Mouse (Mus musculus) adrenal gland, adult 18-20 months (tissue): Measurements from ENCODE around the gene Olfr1373. TPM values are rescaled to one million over a fixed set of nuclear protein-coding genes. Genes with fewer than 3 reads are reported as not detected.
"Not testable (repeated sequence)": the region's sequence is repeated elsewhere in the genome, so short reads cannot be mapped to it uniquely, and the experiment has no call there.

Experiments
- DNase-seq, 2 experiments: peaks; one replicate each; pipeline ENCODE4 v3.0.0; 2021 to 2022; ENCODE audit warnings: low spot score in 2 of 2
- long read RNA-seq, 2 experiments: library from polyadenylated mRNA; stranded (forward); transcript quantifications; one replicate each; pipeline ENCODE4 v2.0.0; 2021
- total RNA-seq, 2 experiments: library from RNA; stranded (reverse); gene quantifications; 1 replicate in 1 of 2; 2 replicates in 1 of 2; pipeline ENCODE4 v1.2.3; 2021

Gene Olfr1373
- total RNA-seq, result not detected
- long read RNA-seq, experiment 1, result 0 reads
- long read RNA-seq, experiment 2, result 0 reads

DNA sequence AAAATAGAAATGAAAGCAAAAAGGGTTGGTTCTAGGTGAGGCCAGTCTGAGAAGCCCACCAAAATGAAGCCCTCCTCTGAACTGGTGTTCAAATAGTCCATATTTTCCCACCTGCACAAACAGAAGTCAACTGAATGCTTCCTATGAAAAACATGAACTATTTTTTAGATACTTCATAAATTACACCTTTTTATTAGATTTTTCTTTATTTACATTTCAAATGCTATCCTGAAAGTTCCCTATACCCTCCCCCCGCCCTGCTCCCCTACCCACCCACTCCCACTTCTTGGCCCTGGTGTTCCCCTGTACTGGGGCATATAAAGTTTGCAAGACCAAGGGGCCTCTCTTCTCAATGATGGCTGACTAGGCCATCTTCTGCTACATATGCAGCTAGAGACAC lies at the start of gene Olfr1373:
Gene Olfr1373, minus strand, starts transcription at position 101 of the 400 bp plus-strand sequence.
- not testable (repeated sequence) for DNase-seq

- not testable (repeated sequence) for DNase-seq
These were observed 35.3 kb upstream of the Olfr1373 start for GRCm38 (mm10) chr11:52180651-52181050.

DNA sequence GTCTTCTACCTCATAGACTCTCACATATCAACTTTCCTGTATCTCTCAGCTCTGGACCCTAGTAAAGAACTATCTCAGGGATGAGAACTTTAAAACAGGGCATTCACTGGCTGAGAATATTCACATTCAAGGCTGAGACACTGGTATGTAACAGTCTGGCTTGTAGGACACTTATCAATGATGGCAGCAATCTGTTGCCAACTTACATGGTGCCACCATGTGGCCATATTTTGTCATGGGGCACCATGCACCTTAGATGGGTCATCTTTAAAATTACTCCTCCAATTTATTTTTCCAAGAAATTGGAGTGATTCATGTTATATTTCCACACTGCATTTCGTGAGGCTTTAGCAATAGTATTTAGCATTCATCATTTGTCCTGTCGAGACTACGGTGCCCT lies 34.6 kb upstream of the Olfr1373 start:
- DNase-seq, result not testable (repeated sequence)

GRCm38 (mm10) chr11:52168461-52168860 lies 23.1 kb upstream of the Olfr1373 start:
- DNase-seq, result no peak

- DNase-seq, result peak; percentile 22 to 50
These were observed 22.6 kb upstream of the Olfr1373 start for GRCm38 (mm10) chr11:52167901-52168302.

GRCm38 (mm10) chr11:52167126-52167525 lies 21.8 kb upstream of the Olfr1373 start:
- DNase-seq, result peak; percentile 31 to 40

- peak; percentile 33 to 58 for DNase-seq
These were observed 18.6 kb upstream of the Olfr1373 start for GRCm38 (mm10) chr11:52163926-52164325.

- not testable (repeated sequence) for DNase-seq
These were observed 1.7 kb downstream of the Olfr1373 start for GRCm38 (mm10) chr11:52143675-52144074.

DNA sequence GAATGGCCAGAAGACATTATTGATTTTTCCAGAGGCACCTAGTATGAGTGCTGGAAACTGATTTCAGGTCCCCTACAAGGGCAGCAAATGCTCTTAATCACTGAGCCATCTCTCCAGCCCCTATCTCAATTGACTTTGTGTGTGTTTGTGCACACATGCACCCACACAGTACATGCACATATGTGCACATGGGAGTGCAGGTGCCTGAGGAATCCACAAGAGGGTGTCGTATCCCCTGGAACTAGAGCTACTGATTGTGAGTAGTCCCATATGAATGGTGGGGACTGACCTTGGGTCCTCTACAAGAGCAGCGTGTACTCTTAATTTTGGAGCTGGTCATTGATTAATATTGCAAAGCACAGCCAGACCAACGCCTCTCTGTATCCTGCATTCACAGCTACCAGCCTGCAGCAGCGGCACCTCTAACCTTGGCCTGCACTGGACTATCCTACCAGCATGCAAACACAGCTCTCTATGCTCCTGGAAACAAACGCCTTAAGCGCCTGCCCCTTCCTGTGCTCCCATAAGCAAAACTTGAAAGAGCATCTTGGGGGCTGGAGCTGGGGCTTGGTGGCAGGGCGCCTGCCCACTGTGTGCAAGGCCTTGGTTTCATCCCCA lies 14.8 kb downstream of the Olfr1373 start:
- no peak for DNase-seq

GRCm38 (mm10) chr11:52129621-52130450 lies 15.5 kb downstream of the Olfr1373 start:
- DNase-seq, result no peak

DNA sequence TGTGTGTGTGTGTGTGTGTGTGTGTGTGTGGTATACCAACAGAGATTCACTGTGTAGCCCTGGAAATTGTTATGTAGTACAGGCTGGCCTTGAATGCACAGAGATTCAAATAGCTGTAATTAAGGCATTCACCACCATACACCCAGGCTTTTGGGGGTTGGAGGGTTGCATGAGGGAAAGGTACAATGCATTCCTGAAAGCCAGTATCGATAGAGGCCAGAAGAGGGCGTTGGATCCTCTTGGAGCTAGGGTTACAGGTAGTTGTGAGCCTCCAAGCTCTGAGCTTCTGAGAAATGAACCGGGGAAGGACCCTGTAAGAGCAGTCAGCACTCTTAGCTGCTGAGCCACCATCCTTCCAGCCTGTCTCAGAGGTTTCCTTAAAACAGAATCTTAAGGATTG lies 16.2 kb downstream of the Olfr1373 start:
- no peak for DNase-seq

- no peak for DNase-seq
These were observed 16.8 kb downstream of the Olfr1373 start for GRCm38 (mm10) chr11:52128316-52129061.

- no peak for DNase-seq
These were observed 17.6 kb downstream of the Olfr1373 start for GRCm38 (mm10) chr11:52127760-52128159.

DNA sequence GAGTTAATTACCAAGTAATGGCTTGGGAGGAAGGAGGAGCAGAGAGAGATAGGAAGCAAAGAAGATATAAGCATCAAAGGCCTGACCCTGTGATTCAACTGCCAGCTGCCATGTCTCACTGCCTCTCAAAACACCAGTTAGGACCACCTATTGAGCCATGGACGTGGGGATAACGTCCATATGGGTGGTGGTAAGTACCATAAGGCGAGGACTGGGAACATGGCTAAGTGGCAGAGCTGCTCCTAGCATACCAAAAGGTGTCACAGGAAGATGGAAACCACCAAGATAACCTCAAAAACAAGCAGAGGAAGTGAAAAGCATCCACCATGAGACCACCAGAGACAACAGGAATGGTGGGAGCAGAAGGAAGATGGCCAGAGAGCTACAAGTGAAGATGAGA lies 18.2 kb downstream of the Olfr1373 start:
- DNase-seq, result no peak

DNA sequence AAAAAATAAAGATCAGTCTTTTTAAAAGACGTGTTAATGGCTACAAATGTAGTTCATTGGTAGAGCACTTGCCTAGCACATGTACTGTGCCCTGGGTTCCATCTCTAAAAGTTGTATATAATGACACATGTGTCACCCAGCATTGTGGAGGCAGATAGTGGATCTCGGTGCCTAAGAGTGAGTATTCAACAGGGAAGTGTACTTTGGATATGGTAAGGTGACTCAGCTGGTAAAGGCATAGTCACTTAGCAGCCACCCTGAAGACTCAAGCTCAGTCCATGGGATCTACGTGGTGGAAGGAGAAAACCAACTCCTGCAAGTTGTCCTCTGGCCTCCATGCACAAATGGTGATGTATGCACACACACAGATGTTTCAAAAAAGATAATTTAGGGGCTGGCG lies 20.9 kb downstream of the Olfr1373 start:
- no peak for DNase-seq

GRCm38 (mm10) chr11:52122045-52122444 lies 23.3 kb downstream of the Olfr1373 start:
- no peak for DNase-seq

DNA sequence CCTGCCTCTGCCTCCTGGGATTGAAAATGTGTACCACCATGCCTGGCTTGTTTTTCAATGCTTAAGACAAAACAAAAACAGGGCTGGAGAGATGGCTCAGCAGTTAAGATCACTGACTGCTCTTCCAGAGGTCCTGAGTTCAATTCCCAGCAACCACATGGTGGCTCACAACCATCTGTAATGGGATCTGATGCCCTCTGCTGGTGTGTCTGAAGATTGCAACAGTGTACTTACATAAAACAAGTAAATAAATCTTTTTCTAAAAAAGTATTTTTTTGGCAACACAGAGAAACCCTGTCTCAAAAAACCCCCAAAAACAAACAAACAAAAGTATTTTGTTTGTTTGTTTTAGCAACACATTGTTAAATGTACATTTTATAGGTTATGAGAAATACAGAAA lies 24.9 kb downstream of the Olfr1373 start:
- not testable (repeated sequence) for DNase-seq

DNA sequence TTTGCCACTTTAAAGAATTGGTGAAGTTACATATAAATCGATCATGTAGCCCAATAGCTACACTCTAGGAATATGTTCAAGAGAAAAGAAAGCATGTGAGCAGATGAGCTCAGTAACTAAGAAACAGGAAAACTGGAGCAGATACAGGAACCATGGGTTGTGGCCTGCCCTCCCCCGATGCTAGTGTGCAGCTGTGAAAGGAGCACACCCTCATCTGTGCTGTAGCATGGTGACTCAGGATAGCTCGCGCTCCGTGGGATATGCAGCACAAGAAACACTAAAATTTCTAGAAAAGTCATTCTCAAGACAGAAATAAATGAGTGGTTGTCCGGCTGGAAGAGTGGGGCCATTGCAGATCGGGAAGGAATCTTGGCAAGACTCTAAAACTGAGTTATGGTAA lies 28.2 kb downstream of the Olfr1373 start:
- DNase-seq, result no peak

- not testable (repeated sequence) for DNase-seq
These were observed 29.2 kb downstream of the Olfr1373 start for GRCm38 (mm10) chr11:52116117-52116516.

- DNase-seq, result no peak
These were observed 29.8 kb downstream of the Olfr1373 start for GRCm38 (mm10) chr11:52115479-52115878.

DNA sequence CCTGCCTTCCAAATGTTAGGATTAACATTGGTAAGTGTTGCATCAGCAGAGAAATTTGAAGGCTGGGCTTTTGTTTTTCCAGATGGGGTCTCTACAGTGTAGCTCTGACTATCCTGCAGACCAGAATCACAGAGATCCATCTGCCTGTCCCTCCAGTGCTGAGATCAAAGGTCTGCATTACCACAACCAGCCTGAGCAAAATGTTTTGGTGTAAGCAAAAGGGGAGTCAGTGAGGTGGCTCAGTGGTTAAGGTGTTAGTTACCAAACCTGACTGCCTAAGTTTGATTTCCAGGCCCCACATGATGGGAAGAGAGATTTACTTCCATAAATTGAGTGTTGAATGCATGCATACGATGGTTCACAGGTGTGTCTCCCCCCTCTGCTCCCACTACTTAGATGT lies 35.9 kb downstream of the Olfr1373 start:
- DNase-seq, result no peak

DNA sequence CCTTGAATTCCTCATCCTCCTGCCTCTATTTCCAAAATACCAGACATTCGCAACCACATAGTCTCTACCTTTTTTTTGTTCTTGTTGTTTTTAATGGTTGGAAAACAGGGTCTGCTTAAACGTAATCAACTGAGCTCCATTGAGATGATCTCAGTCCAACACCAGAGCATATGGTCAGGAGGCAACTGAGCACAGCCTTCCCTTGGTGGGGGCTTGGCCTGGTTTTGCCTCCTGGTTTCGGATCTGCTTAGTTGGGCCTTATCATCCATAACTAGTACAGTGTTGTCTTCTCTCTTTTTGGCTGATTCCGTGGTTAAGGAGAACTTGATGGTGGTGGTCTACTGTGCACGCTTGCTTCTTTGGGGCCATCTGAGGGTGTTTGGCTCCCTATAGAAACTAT lies 36.5 kb downstream of the Olfr1373 start:
- DNase-seq, result no peak
